Mouse (Mus musculus) embryonic facial prominence, embryonic 11.5 days (tissue): ENCODE measurements around the gene Rab36. TPM values are rescaled to one million over a fixed set of nuclear protein-coding genes. Genes with fewer than 3 reads are reported as not detected.

ENCODE experiments used
- ATAC-seq: fragments of 200-750 bp; cut with Nextera tagmentation; replicated peaks from 2 replicates; pipeline ENCODE4 v1.8.0; 2017; ENCODE audit warnings: low read depth; ENCODE audit not compliant: insufficient number of reproducible peaks, low FRiP score, low TSS enrichment
- DNase-seq: peaks from one replicate; pipeline ENCODE4 v3.0.0-alpha.2; 2015; ENCODE audit warnings: low spot score
- H3K27ac ChIP-seq: fragments of 300-500 bp; sonication (generic); replicated peaks from 2 replicates; pipeline ENCODE4 v1.5.1; 2014; ENCODE audit warnings: mild to moderate bottlenecking, low read depth, low read length, control low read depth
- H3K27me3 ChIP-seq: fragments of 300-500 bp; sonication (generic); 2 replicates; pipeline ENCODE4 v1.6.1; 2014; ENCODE audit warnings: mild to moderate bottlenecking, low read length, moderate library complexity, mixed read lengths; ENCODE audit not compliant: control insufficient read depth, insufficient read depth
- H3K36me3 ChIP-seq: fragments of 300-500 bp; sonication (generic); replicated peaks from 2 replicates; pipeline ENCODE4 v1.6.1; 2014; ENCODE audit warnings: low read depth, mild to moderate bottlenecking, low read length, moderate library complexity, mixed read lengths; ENCODE audit not compliant: control insufficient read depth, insufficient read depth
- H3K4me1 ChIP-seq: fragments of 300-500 bp; sonication (generic); 2 replicates; pipeline ENCODE4 v1.6.1; 2014; ENCODE audit warnings: low read length, mixed read lengths; ENCODE audit not compliant: control insufficient read depth, insufficient read depth
- H3K4me2 ChIP-seq: fragments of 300-500 bp; sonication (generic); 2 replicates; pipeline ENCODE4 v1.6.1; 2014; ENCODE audit warnings: low read depth, mild to moderate bottlenecking, control low read depth, low read length, moderate library complexity
- H3K4me3 ChIP-seq: fragments of 300-500 bp; sonication (generic); 2 replicates; pipeline ENCODE4 v1.5.1; 2014; ENCODE audit warnings: low read depth, low read length, control low read depth
- H3K9ac ChIP-seq: fragments of 300-500 bp; sonication (generic); replicated peaks from 2 replicates; pipeline ENCODE4 v1.6.1; 2014; ENCODE audit warnings: mild to moderate bottlenecking, control low read depth, low read length
- H3K9me3 ChIP-seq: fragments of 300-500 bp; sonication (generic); replicated peaks from 2 replicates; pipeline ENCODE4 v1.6.1; 2016; ENCODE audit warnings: mild to moderate bottlenecking, low read length, inconsistent platforms, mixed read lengths; ENCODE audit not compliant: control insufficient read depth
- WGBS: fragments of 180-500 bp; shearing (Covaris S2); extraction: QIAGEN DNeasy Blood & Tissue Kit; methylation state at CpG from one replicate; pipeline ENCODE4 v1.1.7; 2014; 5-methylcytosine and 5-hydroxymethylcytosine counted together
- polyA plus RNA-seq: library from polyadenylated mRNA; unstranded; fragments of >200 nt; fragmentation: Nextera tagmentation; extraction: Ambion mirVana; gene quantifications from 2 replicates; pipeline ENCODE4 v1.2.1, GENCODE M21; 2014

The Rab36 gene
- polyA plus RNA-seq, 1 experiment from 2014 or later = 8.5 TPM

DNA sequence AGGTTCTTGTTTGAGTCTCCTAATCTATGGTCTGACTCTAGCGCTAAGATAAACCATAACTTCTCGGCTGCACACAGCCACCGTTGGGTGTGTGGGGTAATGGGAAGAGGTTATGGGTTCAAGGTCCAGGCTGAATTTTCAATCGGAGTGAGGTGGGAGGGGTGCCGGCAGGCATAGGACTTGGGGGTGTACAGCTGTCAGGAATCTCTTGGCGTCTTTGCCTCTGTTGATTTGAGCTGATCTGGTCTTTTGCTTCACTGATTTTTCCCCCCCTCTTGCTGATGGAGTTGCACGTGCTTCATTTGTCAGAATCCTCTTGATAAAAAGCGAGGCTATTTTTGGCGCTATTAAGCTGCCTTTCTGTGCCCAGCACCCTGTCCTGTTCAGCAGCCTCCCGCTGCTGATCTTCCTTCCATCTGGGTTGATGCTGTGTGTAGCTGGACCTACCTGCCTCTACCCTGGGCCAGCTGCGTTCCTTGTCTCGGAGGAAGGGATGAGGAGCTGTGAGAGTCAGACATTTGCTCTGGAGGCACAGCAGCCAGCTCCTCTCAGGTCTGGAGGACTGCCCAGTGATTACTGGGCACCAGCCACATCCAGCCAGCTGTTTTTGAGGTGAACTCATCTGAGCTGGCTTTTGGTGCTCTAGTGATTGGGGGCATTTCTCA is 26.6 kb downstream of the Rab36 start:
- Histone ChIP-seq H3K4me3 (peak overlapping the region; percentile 9; the same call in 1 of the 2 replicates), H3K9me3 (no peaks in the 10 kb centered on the region), H3K36me3 (no peaks in the 10 kb centered on the region), H3K4me2 (peak overlapping the region; percentile 14), H3K9ac (no peak overlapping the region), H3K27ac (no peak overlapping the region), H3K27me3 (no peaks in the 10 kb centered on the region), H3K4me1 (peaks cover 8% of the 10 kb centered on the region)
- no peak for ATAC-seq
- 84% methylated on average over 12 of the region's 12 CpGs for WGBS
- DNase-seq = no peak

DNA sequence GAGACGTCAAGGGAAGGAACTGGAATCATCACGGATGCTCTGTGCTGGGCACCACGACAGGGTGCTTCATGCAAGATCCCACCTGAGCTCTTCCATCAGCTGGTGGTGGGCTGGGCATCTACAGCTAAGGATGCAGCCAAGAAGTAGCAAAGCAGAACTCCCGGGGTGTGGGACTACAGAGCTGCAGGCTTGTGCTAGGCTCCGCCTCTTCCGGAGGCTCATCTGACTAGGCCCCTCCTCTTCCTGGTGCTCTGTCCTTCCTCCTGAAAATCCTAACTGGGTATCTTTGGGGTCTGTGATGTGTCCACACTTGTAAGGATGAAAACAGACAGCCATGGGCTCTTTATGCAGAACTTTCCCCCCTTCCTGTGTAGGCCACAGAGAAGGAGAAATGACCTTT is 28.8 kb downstream of the Rab36 start:
- 83% methylated on average over 6 of the region's 6 CpGs for WGBS
- H3K4me2 ChIP-seq = no peak overlapping the region
- no peak overlapping the region for H3K27ac ChIP-seq
- peaks cover 5% of the 10 kb centered on the region for H3K4me1 ChIP-seq
- H3K4me3 ChIP-seq = no peak overlapping the region
- ATAC-seq (no peak), DNase-seq (no peak)
- no peaks in the 10 kb centered on the region for H3K36me3 ChIP-seq
- H3K9ac ChIP-seq = no peak overlapping the region
- H3K27me3 ChIP-seq = no peaks in the 10 kb centered on the region
- H3K9me3 ChIP-seq = no peaks in the 10 kb centered on the region

DNA sequence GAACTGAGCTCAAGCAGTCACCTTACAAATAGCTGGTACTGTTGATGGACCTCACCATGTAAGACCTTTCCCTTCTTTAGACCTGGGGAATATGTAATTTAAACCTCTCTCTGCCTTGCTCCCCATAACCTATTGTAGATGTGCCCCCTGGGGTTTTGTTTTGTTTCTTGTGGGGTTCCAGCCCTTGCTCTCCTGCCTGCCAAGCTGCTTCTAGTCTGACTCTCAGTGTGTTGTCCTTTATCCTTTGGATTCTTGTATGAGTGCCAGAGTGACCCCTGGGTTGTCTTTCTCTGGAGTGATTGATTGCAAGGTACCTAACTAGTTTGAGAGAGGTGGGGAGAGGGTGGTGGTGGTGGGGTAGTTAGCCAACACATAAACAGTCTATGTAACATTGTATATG is 30.6 kb downstream of the Rab36 start:
- H3K4me2 ChIP-seq = no peak overlapping the region
- H3K4me3 ChIP-seq = no peak overlapping the region
- ATAC-seq (no peak), DNase-seq (no peak)
- H3K4me1 ChIP-seq = peaks cover 5% of the 10 kb centered on the region; the same call in 1 of the 2 replicates
- no peak overlapping the region for H3K9ac ChIP-seq
- no peaks in the 10 kb centered on the region for H3K9me3 ChIP-seq
- H3K36me3 ChIP-seq = no peaks in the 10 kb centered on the region
- H3K27me3 ChIP-seq = no peaks in the 10 kb centered on the region
- H3K27ac ChIP-seq = no peak overlapping the region

DNA sequence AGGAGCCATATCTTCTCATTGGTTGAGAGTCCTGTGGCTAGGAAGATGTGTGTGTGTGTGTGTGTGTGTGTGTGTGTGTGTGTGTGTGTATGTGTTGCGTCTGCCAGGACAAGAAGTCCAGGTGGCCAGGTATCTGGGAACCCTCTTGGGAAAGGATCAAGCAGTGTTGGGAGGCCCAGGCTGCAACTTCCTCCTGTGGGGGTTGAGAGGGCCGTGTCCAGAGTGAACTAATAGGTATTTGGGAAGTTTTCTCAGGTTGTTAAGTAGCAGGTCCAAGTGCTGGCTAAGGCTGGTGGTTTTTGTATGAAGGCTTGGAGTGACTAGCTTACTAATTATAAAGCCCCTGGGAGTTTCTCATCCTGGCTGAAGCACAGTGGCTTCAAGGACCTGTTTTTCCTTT is 31.2 kb downstream of the Rab36 start:
- no peak overlapping the region for H3K4me2 ChIP-seq
- WGBS = 42% methylated on average over 2 of the region's 2 CpGs
- no peak overlapping the region for H3K4me3 ChIP-seq
- no peaks in the 10 kb centered on the region for H3K9me3 ChIP-seq
- DNase-seq (no peak), ATAC-seq (no peak)
- H3K9ac ChIP-seq = no peak overlapping the region
- H3K36me3 ChIP-seq = no peaks in the 10 kb centered on the region
- H3K27me3 ChIP-seq = no peaks in the 10 kb centered on the region
- no peak overlapping the region for H3K27ac ChIP-seq
- 0 out of 2 replicates have a peak, but pooled peaks cover 2% of the 10 kb centered on the region for H3K4me1 ChIP-seq

DNA sequence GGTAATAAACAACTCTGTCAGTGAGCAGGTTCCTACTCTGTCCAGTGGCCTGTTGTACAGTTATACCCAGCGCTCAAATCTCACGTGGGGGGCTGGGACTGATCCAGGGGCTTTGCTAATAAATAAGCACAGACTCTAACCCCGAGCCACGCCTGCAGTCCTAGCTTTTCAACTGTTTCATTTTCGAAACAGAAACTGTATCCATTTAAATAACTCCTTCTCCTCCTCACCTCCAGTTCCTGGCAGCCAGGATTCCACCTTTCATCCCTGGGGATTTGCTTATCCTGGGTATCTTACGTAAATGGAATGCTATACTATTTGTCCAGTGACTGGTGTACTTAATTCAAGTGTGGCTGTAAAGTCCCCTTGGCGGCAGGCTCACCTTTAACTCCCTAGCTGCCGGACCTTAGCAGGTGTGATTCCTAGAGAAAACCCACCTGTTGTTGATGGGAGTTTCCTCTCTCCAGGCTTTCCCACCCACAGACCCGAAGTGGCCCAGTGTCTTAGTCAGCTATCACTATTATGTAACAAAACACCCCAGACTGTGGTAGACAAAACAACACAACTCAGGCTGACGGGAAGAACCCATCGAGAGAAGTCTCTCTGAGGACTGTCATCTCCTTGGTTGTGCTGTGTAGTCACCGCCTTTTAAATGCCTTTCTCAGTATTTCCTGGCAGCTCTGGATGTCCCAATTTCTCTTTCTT is 31.9 kb downstream of the Rab36 start:
- ATAC-seq (no peak), DNase-seq (no peak)
- Histone ChIP-seq H3K27ac (no peak overlapping the region), H3K4me3 (no peak overlapping the region), H3K4me2 (no peak overlapping the region), H3K4me1 (0 out of 2 replicates have a peak, but pooled peaks cover 2% of the 10 kb centered on the region), H3K36me3 (no peaks in the 10 kb centered on the region), H3K27me3 (no peaks in the 10 kb centered on the region), H3K9me3 (no peaks in the 10 kb centered on the region), H3K9ac (no peak overlapping the region)
- WGBS = 63% methylated on average over 12 of the region's 12 CpGs

DNA sequence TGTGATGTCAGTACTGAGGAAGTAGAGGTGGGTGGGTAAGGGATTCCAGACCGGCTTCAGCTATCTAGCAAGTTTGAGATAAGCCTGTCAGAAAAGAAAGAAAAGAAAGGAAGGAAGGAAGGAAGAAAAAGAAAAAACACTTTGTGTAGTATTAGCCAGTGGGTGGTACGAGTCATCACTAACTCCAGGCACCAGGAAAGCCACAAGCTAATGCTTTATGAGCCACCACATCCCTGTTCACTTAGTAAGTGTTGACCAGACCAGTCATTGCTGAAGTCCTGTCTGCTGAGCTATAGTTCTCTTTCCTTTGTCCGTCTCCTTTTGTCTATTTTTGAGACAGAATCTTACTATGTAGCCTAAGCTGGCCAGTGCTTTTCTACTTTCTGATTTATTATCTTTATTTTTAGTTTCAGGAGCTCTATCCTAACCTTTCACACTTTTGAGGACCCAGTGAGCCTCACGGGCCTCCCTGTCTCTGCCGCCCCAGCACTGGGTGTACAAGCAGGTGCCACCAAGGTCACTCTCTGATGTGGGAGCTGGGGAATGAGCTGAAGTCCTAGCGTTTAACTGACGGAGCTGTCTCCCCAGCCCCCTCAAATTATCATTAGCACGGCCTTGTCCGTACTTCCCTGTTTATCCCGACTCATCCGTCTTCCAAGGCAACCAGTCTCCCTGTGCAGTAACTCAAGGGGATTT is 33.6 kb downstream of the Rab36 start:
- no peaks in the 10 kb centered on the region for H3K4me1 ChIP-seq
- ATAC-seq (no peak), DNase-seq (no peak)
- H3K36me3 ChIP-seq = no peaks in the 10 kb centered on the region
- WGBS = 82% methylated on average over 11 of the region's 11 CpGs
- H3K9ac ChIP-seq = no peak overlapping the region
- no peaks in the 10 kb centered on the region for H3K9me3 ChIP-seq
- no peak overlapping the region for H3K27ac ChIP-seq
- no peaks in the 10 kb centered on the region for H3K27me3 ChIP-seq
- no peak overlapping the region for H3K4me3 ChIP-seq
- H3K4me2 ChIP-seq = no peak overlapping the region

DNA sequence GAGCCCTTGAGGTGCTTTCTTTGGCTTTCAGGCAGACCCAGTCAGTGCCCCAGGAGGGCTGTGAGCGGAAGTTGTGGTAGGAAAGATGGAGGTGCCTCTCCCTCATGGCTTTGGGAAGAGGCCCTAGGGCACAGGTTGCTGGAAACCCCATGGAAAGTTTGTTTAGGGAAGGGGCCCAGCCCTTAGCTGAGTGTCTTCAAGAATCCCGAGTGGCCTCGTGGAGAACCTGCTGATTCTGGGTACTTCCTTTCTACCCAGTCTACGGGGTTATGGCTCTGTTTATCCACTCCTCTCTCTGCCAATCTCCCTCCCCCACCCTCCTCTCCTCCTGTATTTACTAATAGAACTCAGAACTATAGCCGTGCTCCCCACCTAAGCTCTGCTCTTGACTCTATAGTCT is 38.8 kb downstream of the Rab36 start:
- no peak for ATAC-seq
- H3K4me3 ChIP-seq = no peak overlapping the region
- H3K4me2 ChIP-seq = no peak overlapping the region
- 86% methylated on average over 5 of the region's 5 CpGs for WGBS
- H3K4me1 ChIP-seq = no peaks in the 10 kb centered on the region
- no peak overlapping the region for H3K27ac ChIP-seq
- no peak for DNase-seq
- no peaks in the 10 kb centered on the region for H3K9me3 ChIP-seq
- H3K27me3 ChIP-seq = no peaks in the 10 kb centered on the region
- no peak overlapping the region for H3K9ac ChIP-seq
- H3K36me3 ChIP-seq = no peaks in the 10 kb centered on the region; the same call in 1 of the 2 replicates
